Mouse (Mus musculus) midbrain, embryonic 14.5 days (tissue): ENCODE results near the gene Adamts9. TPM values are rescaled to one million over a fixed set of nuclear protein-coding genes. Genes with fewer than 3 reads are reported as not detected.

Source experiments
- ATAC-seq: fragments of 200-750 bp; cut with Nextera tagmentation; 2 replicates; pipeline ENCODE4 v1.8.0; 2017; ENCODE audit warnings: moderate number of reproducible peaks, moderate library complexity; ENCODE audit not compliant: low FRiP score, low TSS enrichment
- DNase-seq: peaks from one replicate; pipeline ENCODE4 v3.0.0-alpha.2; 2015
- H3K27ac ChIP-seq: fragments of 300-500 bp; sonication (generic); replicated peaks from 2 replicates; pipeline ENCODE4 v1.5.1; 2014; ENCODE audit warnings: mild to moderate bottlenecking, low read depth, low read length, moderate library complexity
- H3K27me3 ChIP-seq: fragments of 300-500 bp; sonication (generic); 2 replicates; pipeline ENCODE4 v1.6.1; 2014; ENCODE audit warnings: low read length, control low read depth, mixed read lengths; ENCODE audit not compliant: control insufficient read depth, insufficient read depth
- H3K36me3 ChIP-seq: fragments of 300-500 bp; sonication (generic); 2 replicates; pipeline ENCODE4 v1.6.1; 2014; ENCODE audit warnings: low read length, control low read depth; ENCODE audit not compliant: control insufficient read depth, insufficient read depth
- H3K4me1 ChIP-seq: fragments of 300-500 bp; sonication (generic); 2 replicates; pipeline ENCODE4 v1.6.1; 2014; ENCODE audit warnings: mild to moderate bottlenecking, antibody characterized with exemption, low read length, control low read depth; ENCODE audit not compliant: control insufficient read depth, insufficient read depth
- H3K4me2 ChIP-seq: fragments of 300-500 bp; sonication (generic); 2 replicates; pipeline ENCODE4 v1.6.1; 2014; ENCODE audit warnings: mild to moderate bottlenecking, low read length, moderate library complexity
- H3K4me3 ChIP-seq: fragments of 300-500 bp; sonication (generic); replicated peaks from 2 replicates; pipeline ENCODE4 v1.5.1; 2014; ENCODE audit warnings: low read depth, low read length
- H3K9ac ChIP-seq: fragments of 300-500 bp; sonication (generic); replicated peaks from 2 replicates; pipeline ENCODE4 v1.6.1; 2014; ENCODE audit warnings: mild to moderate bottlenecking, low read length, moderate library complexity
- H3K9me3 ChIP-seq: fragments of 300-500 bp; sonication (generic); 2 replicates; pipeline ENCODE4 v1.6.1; 2016; ENCODE audit warnings: low read length, control low read depth, mixed read lengths; ENCODE audit not compliant: control insufficient read depth
- WGBS: fragments of 180-500 bp; shearing (Covaris S2); extraction: QIAGEN DNeasy Blood & Tissue Kit; methylation state at CpG from one replicate; pipeline ENCODE4 v1.1.7; 2014; 5-methylcytosine and 5-hydroxymethylcytosine counted together
- polyA plus RNA-seq: library from polyadenylated mRNA; unstranded; fragments of >200 nt; fragmentation: Nextera tagmentation; extraction: Ambion mirVana; gene quantifications from 2 replicates; pipeline ENCODE4 v1.2.1, GENCODE M21; 2014

Gene Adamts9
- polyA plus RNA-seq, 1 experiment from 2014 or later, result 1.2 TPM

GRCm38 (mm10) chr6:92941756-92942420 is 1.4 kb downstream of the Adamts9 start:
- Histone ChIP-seq H3K9ac (peak overlapping the region; percentile 29; the same call in 1 of the 2 replicates), H3K27ac (no peak overlapping the region), H3K4me1 (peaks cover 30% of the 10 kb centered on the region), H3K36me3 (no peaks in the 10 kb centered on the region), H3K27me3 (peaks cover 59% of the 10 kb centered on the region), H3K4me2 (peak overlapping the region; percentile 95), H3K4me3 (peak overlapping the region; percentile 52), H3K9me3 (no peaks in the 10 kb centered on the region)
- DNase-seq (peak; percentile 57), ATAC-seq (no peak)
- under 1% methylated on average over 30 of the region's 30 CpGs for WGBS

GRCm38 (mm10) chr6:92941281-92941731 is 2.0 kb downstream of the Adamts9 start:
- H3K9ac ChIP-seq, result no peak overlapping the region
- no peak overlapping the region for H3K27ac ChIP-seq
- peaks cover 59% of the 10 kb centered on the region for H3K27me3 ChIP-seq
- H3K4me3 ChIP-seq, result peak overlapping the region; percentile 52
- ATAC-seq (peak; percentile 72; the same call in 1 of the 2 replicates), DNase-seq (peak; percentile 71)
- H3K36me3 ChIP-seq, result no peaks in the 10 kb centered on the region
- no peaks in the 10 kb centered on the region for H3K9me3 ChIP-seq
- 0% methylated on average over 21 of the region's 21 CpGs for WGBS
- peak overlapping the region; percentile 95 for H3K4me2 ChIP-seq
- H3K4me1 ChIP-seq, result peaks cover 30% of the 10 kb centered on the region

GRCm38 (mm10) chr6:92940191-92941131 is 2.8 kb downstream of the Adamts9 start:
- Histone ChIP-seq H3K9me3 (no peaks in the 10 kb centered on the region), H3K9ac (no peak overlapping the region), H3K27ac (no peak overlapping the region), H3K4me2 (peak overlapping the region; percentile 95), H3K27me3 (peaks cover 57% of the 10 kb centered on the region), H3K36me3 (no peaks in the 10 kb centered on the region), H3K4me1 (peaks cover 30% of the 10 kb centered on the region), H3K4me3 (peak overlapping the region; percentile 52)
- 2% methylated on average over 37 of the region's 37 CpGs for WGBS
- peak; percentile 60 for DNase-seq
- no peak for ATAC-seq

GRCm38 (mm10) chr6:92928261-92928660 is 15.0 kb downstream of the Adamts9 start:
- Histone ChIP-seq H3K4me1 (no peaks in the 10 kb centered on the region), H3K36me3 (no peaks in the 10 kb centered on the region), H3K9ac (no peak overlapping the region), H3K4me3 (no peak overlapping the region), H3K4me2 (no peak overlapping the region), H3K27me3 (no peaks in the 10 kb centered on the region), H3K9me3 (no peaks in the 10 kb centered on the region), H3K27ac (no peak overlapping the region)
- ATAC-seq (no peak), DNase-seq (no peak)
- 94% methylated on average over 5 of the region's 5 CpGs for WGBS

GRCm38 (mm10) chr6:92924536-92924935 is 18.8 kb downstream of the Adamts9 start:
- Histone ChIP-seq H3K27me3 (no peaks in the 10 kb centered on the region), H3K27ac (no peak overlapping the region), H3K4me1 (no peaks in the 10 kb centered on the region), H3K9me3 (no peaks in the 10 kb centered on the region), H3K36me3 (no peaks in the 10 kb centered on the region), H3K4me3 (no peak overlapping the region), H3K4me2 (no peak overlapping the region), H3K9ac (no peak overlapping the region)
- ATAC-seq (no peak), DNase-seq (no peak)
- WGBS, result 70% methylated on average over 8 of the region's 8 CpGs

- WGBS, result 64% methylated on average over 4 of the region's 4 CpGs
- no peak for ATAC-seq
- Histone ChIP-seq H3K36me3 (no peaks in the 10 kb centered on the region), H3K4me2 (no peak overlapping the region), H3K4me3 (no peak overlapping the region), H3K9me3 (no peaks in the 10 kb centered on the region), H3K4me1 (no peaks in the 10 kb centered on the region), H3K9ac (no peak overlapping the region), H3K27me3 (no peaks in the 10 kb centered on the region), H3K27ac (no peak overlapping the region)
- DNase-seq, result no peak
Measured at GRCm38 (mm10) chr6:92921843-92922242, 21.4 kb downstream of the Adamts9 start.

- Histone ChIP-seq H3K9ac (no peak overlapping the region), H3K36me3 (no peaks in the 10 kb centered on the region), H3K4me2 (no peak overlapping the region), H3K9me3 (no peaks in the 10 kb centered on the region), H3K27me3 (no peaks in the 10 kb centered on the region), H3K27ac (no peak overlapping the region), H3K4me1 (no peaks in the 10 kb centered on the region), H3K4me3 (no peak overlapping the region)
- ATAC-seq (no peak), DNase-seq (no peak)
- 81% methylated on average over 10 of the region's 10 CpGs for WGBS
Measured at GRCm38 (mm10) chr6:92920938-92921689, 22.2 kb downstream of the Adamts9 start.

GRCm38 (mm10) chr6:92910611-92911010 is 32.7 kb downstream of the Adamts9 start:
- H3K9ac ChIP-seq, result no peak overlapping the region
- no peak overlapping the region for H3K4me2 ChIP-seq
- no peaks in the 10 kb centered on the region for H3K4me1 ChIP-seq
- H3K36me3 ChIP-seq, result no peaks in the 10 kb centered on the region
- 94% methylated on average over 3 of the region's 3 CpGs for WGBS
- no peaks in the 10 kb centered on the region for H3K27me3 ChIP-seq
- ATAC-seq (no peak), DNase-seq (no peak)
- H3K9me3 ChIP-seq, result no peaks in the 10 kb centered on the region
- no peak overlapping the region for H3K4me3 ChIP-seq
- no peak overlapping the region for H3K27ac ChIP-seq
